Mouse (Mus musculus): ENCODE results near the gene Ptgs1. TPM values are rescaled to one million over a fixed set of nuclear protein-coding genes. Genes with fewer than 3 reads are reported as not detected.

Ptgs1 gene
- total RNA-seq, 2 experiments from 2014 or later = 4.2 to 5.5 TPM

- no peak for DNase-seq
Measured at GRCm38 (mm10) chr2:36214425-36214824, 15.8 kb upstream of the Ptgs1 start.

DNA sequence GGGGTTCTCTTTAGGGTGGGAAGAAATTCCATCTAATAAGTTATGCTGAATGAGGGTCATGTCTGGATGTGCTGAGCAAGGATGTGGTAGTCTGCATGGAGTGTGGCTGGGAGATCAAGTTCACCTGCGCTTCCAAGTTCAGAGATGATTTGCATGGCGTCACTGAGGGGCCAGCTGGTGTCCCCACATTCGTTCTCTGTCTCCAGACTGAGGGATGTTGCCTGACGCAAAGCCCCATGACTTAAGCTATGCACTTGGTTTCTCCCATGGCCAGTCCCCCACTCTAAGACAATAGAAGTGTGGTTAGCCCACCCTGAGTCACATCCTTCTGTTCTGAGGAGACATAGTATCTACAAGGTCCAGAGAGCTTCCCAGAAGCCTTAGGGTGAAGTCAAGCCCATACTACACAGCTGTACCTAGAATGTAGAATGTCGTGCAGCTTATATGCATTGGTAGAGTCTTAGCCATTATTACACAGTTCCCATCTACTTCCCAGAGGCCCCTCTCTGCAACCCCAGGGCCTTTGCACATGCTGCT is 15.0 kb upstream of the Ptgs1 start:
- DNase-seq = no peak

GRCm38 (mm10) chr2:36216546-36216945 is 13.7 kb upstream of the Ptgs1 start:
- no peak for DNase-seq

- DNase-seq = no peak
Measured at GRCm38 (mm10) chr2:36216953-36217573, 13.2 kb upstream of the Ptgs1 start.

- DNase-seq = no peak
Measured at GRCm38 (mm10) chr2:36217692-36218233, 12.5 kb upstream of the Ptgs1 start.

DNA sequence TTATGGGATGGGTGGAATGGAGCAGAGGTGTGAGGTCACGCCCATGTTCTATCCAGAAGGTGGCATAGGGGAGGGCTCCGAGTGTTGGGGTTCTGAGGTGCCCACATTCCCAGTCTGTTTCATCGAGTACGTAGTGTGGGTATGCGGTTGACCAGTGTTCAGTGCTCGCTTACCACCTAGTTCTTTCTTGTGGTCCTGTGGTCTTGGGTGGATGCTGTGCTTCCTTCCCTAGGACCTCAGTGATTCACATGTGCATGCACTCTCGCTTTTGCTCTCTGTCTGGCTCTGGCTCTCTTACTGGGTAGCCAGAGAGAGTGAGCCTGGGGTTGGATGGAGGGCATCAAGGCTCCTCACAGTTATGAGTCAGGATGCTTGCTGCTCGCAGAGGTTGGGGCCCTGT is 10.1 kb upstream of the Ptgs1 start:
- no peak for DNase-seq

DNA sequence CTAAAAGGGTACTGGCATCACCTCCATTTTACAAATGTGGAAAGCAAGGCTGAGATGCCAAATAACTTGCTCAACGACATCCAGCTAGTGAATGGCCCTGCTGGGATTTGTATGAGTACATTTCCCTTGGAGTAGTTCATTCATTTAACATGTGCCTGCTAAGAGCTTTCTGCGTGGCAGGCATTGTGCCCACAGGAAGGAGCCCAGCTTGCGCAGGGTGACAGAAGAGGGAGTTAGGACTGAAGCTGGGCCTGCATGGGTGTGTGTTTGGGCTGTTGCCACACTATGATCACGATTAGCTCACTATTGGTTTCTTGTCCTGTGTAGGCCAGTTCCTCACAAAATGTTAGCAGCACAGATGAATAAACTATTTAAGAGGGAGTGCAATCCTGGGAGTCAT is 9.3 kb upstream of the Ptgs1 start:
- DNase-seq = no peak

DNA sequence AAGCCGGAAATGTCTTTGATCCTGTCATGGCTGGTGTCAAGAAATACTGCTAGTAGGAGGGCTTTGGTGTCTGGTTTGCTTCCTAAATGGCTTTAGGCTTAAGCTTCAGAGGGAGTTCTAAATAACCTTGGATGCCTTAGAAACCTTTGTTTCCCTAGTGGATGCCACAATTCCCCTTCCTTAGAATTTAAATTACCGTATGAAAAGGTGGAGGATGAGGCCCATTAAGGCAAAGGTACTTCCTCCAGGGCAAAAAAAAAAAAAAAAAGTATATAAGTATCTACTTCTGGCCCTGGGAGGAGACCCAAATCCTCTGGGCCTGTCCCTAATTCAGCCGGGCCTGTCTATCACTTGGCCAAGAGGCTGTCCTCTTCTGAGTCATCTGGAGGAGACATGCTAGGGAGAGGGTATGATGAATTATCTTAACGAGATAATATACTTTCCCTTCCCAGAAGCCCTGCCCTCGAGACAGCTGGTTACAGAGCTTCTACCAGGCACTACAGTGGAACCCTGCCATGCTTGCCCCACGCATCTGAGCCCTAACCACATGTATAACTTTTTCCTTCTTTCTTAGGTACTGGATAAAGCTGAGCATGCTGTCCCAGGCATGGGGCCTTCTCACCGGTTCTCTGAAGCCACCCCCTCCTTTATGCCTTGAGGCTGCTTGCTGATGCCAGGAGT is 7.9 kb upstream of the Ptgs1 start:
- no peak for DNase-seq

- DNase-seq = no peak
Measured at GRCm38 (mm10) chr2:36223436-36223835, 6.8 kb upstream of the Ptgs1 start.

DNA sequence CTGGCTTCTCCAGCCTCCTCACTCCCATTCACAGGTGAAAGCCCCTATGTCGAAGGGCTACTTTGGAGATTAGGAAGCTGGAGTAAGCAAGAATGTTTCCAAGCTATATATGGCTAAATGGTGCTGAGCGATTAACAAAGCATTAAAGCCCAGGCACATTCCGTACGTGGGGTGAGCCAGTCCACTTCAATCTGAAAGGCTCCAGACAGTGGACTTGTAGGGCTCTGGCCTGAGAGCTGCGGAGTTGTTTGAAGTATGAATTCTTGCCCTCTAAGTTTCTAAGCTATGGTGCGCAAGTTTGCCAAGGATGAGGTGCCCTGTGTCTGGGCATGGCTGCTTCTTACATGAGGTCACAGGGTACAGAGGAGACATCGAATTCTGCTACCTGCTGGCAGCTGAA is 6.1 kb upstream of the Ptgs1 start:
- DNase-seq = no peak

GRCm38 (mm10) chr2:36224599-36224998 is 5.6 kb upstream of the Ptgs1 start:
- no peak for DNase-seq

DNA sequence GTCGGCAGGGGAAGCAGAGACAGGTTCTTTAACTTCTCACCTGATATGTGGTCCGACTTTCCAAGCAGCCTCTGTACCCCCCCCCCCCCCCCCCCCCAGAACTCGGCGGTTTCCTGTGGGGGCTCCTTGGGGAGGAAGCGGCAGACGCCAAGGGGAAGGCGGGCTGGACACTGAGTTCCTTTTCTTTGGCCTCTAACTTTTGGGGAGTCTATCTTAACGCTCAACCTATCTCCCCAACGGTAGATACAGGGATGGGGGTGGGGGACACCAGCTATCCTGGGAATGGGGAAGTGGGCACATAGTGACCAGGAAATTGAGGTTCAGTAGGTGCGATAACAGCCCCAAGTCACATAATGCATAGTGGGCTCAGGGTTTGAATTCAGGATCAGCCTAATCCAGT is 741 bp downstream of the Ptgs1 start:
- DNase-seq = no peak

GRCm38 (mm10) chr2:36234526-36235368 is 4.5 kb downstream of the Ptgs1 start:
- DNase-seq = no peak

GRCm38 (mm10) chr2:36235917-36236316 is 5.7 kb downstream of the Ptgs1 start:
- no peak for DNase-seq

DNA sequence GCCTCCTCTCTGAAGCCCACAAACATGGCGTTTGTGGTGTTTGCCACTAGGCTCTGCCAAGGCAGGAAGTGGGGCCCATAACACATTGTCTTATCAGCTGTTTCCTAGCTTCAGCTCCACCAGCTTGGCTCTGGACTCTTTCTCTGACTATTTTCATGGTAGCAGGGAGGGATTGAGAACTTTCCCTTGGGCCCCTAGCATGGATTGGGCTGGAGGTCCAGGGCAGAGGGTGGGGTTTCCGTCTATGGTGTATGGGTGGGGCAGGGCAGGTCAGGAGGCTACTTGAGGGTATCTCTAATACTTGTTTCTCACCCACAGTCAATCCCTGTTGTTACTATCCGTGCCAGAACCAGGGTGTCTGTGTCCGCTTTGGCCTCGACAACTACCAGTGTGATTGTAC is 6.7 kb downstream of the Ptgs1 start:
- no peak for DNase-seq

GRCm38 (mm10) chr2:36237557-36237956 is 7.3 kb downstream of the Ptgs1 start:
- DNase-seq = no peak

GRCm38 (mm10) chr2:36238467-36238866 is 8.2 kb downstream of the Ptgs1 start:
- DNase-seq = no peak

- no peak for DNase-seq
Measured at GRCm38 (mm10) chr2:36238951-36239350, 8.7 kb downstream of the Ptgs1 start.

- no peak for DNase-seq
Measured at GRCm38 (mm10) chr2:36242514-36242913, 12.3 kb downstream of the Ptgs1 start.

DNA sequence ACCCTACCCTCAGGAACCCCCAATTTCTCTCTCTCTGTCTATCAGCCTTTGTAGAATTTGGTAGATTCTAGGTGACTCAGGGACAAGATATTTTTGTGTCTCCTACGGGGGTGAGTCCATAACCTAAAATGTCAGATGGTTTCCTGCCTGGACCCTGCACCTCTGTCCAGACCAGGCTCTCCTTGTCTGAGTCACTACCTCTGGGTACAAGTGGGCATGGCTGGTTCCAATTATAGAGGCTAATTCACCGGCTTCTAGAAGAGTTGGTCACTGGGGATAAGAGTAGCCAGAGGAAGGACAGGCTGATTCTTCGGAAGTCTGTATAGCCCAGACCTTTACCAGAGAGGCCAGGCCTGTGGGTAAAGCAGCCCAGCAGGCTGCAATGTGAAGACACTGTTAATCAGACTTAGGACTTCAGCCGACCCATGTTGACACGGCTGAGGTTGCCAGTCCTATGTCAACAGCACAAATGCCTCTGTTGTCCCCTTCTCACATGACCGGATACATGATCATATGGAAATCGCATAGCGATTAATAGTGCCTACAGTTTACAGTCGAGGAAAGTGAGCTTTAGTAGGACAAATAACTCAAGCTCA is 13.2 kb downstream of the Ptgs1 start:
- no peak for DNase-seq

DNA sequence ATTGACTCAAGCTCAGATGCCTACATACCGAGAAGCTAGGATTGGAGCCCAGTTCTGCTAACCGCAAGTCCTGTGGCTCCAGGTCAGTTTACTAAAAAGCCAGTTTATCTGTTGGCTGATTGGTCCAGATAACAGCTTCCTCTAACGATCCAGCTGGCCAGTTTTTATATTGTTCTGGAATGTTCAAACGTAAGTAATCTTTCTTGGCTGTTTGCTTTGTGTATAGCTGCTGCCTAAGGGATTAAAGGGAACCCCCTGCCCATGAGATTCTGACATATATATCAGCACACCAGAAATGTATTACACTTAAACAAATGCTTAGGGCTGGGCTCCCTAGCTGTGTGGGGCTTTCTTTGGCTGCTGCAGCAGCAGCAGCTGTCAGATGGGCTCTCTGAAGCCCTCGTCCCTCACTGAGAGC is 13.7 kb downstream of the Ptgs1 start:
- DNase-seq = no peak

GRCm38 (mm10) chr2:36244705-36245104 is 14.5 kb downstream of the Ptgs1 start:
- DNase-seq = no peak

Data from gastrocnemius, postnatal 25 days (tissue).